Mouse (Mus musculus) bone marrow, adult 2 months (tissue): Measurements from ENCODE around the gene Inhbc.

ENCODE experiments used
- CTCF ChIP-seq: fragments of 200-500 bp; IDR thresholded peaks from 2 replicates; pipeline ENCODE4 v1.5.1; 2011; ENCODE audit warnings: low read length, control low read depth; ENCODE audit not compliant: control insufficient read depth, insufficient read depth
- POLR2A ChIP-seq: fragments of 200-500 bp; IDR thresholded peaks from 2 replicates; pipeline ENCODE4 v1.6.1; 2011; ENCODE audit warnings: low read depth, mild to moderate bottlenecking, control low read depth, low read length, borderline replicate concordance; ENCODE audit not compliant: control insufficient read depth

DNA sequence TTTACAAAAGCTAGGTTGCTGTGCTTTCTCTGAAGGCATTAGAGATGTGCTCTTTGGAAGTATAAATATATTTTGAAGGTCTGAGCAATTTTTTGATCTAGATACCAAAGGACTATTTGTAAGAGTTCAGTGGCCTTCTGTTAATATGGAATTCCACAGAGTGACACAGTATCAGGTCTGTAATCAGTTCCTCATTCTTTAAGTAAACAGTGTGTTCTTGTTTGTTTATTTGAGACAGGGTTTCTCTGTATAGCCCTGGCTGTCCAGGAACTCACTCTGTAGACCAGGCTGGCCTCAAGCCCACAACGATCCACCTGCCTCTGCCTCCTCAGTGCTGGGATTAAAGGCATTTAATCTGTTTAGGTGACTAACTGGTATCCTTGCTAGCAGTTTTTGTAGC lies 43.4 kb upstream of the Inhbc start:
- no peak for TF ChIP-seq CTCF
- no peak for TF ChIP-seq POLR2A
